Comparison of ENCODE assay signal across 10 mouse cellular contexts in genomic region chr1:165610321-165610999, GRCm38 (mm10). TPM values are rescaled to one million over a fixed set of nuclear protein-coding genes. Genes with fewer than 3 reads are reported as not detected.
DNase-seq lines count a peak whose midpoint lies in the region; ATAC-seq and TF ChIP-seq lines count a peak whose summit lies in the region.
"Had no signal": no experiment of that assay in that cellular context is flagged by ENCODE, and none has a peak within 500 bp of the region (broad histone marks: within the 10 kb centered on the region; RNA-seq: fewer than 3 reads in every experiment).

No protein-coding gene starts in this region.

- 29% methylated on average over 9 of the region's 9 CpGs for WGBS in embryonic facial prominence, embryonic 13.5 days
- WGBS in hindbrain, embryonic 10.5 days, result 35% methylated on average over 9 of the region's 9 CpGs
- WGBS in neural tube, embryonic 12.5 days, result 46% methylated on average over 9 of the region's 9 CpGs

- no peak overlapping the region for H3K9ac ChIP-seq in embryonic facial prominence, embryonic 13.5 days
- no peak overlapping the region for H3K9ac ChIP-seq in neural tube, embryonic 12.5 days

- ATAC-seq in embryonic facial prominence, embryonic 13.5 days (ENCODE audit: insufficient number of reproducible peaks, insufficient read depth, low FRiP score, low TSS enrichment, low read depth), result no peak
- ATAC-seq in neural tube, embryonic 12.5 days (ENCODE audit: low FRiP score, low read depth), result no peak
- ATAC-seq: Patski had no signal

- H3K4me1 ChIP-seq in embryonic facial prominence, embryonic 13.5 days, result peaks cover 19% of the 10 kb centered on the region
- H3K4me1 ChIP-seq in hindbrain, embryonic 10.5 days (replicated peaks), result peaks cover 30% of the 10 kb centered on the region
- H3K4me1 ChIP-seq in neural tube, embryonic 12.5 days, result peaks cover 7% of the 10 kb centered on the region; the same call in 1 of the 2 replicates

- H3K27me3 ChIP-seq in embryonic facial prominence, embryonic 13.5 days, result no peaks in the 10 kb centered on the region
- no peaks in the 10 kb centered on the region for H3K27me3 ChIP-seq in hindbrain, embryonic 10.5 days (ENCODE audit: insufficient read depth, poor library complexity, severe bottlenecking)
- H3K27me3 ChIP-seq in neural tube, embryonic 12.5 days (replicated peaks), result no peaks in the 10 kb centered on the region
- H3K27me3 ChIP-seq: Patski had no signal

- DNase-seq in left cerebral cortex, adult 2 months (ENCODE audit: extremely low spot score in 1 of 2, low spot score in 2 of 2), result no peak
- no peak for DNase-seq in left cerebral cortex, postnatal 4 days
- no peak for DNase-seq in hindbrain, embryonic 10.5 days (ENCODE audit: low spot score)
- no peak for DNase-seq in cerebellum, adult 11-12 months
- DNase-seq in adipocyte (ENCODE audit: low spot score), result no peak
- no peak for DNase-seq in B cell, adult 2 months
- DNase-seq: cerebellum, adult 8-10 months had no signal

- no peak for TF ChIP-seq CTCF in left cerebral cortex, adult 2 months (IDR thresholded peaks at IDR 0.05)

- peaks cover 6% of the 10 kb centered on the region for H3K9me3 ChIP-seq in embryonic facial prominence, embryonic 13.5 days
- H3K9me3 ChIP-seq in hindbrain, embryonic 10.5 days, result peaks cover 5% of the 10 kb centered on the region; the same call in 1 of the 2 replicates
- H3K9me3 ChIP-seq in neural tube, embryonic 12.5 days, result 0 out of 2 replicates have a peak, but pooled peaks cover 4% of the 10 kb centered on the region

- no peak overlapping the region for H3K4me2 ChIP-seq in embryonic facial prominence, embryonic 13.5 days
- peak overlapping the region; percentile 9; the same call in 1 of the 2 replicates for H3K4me2 ChIP-seq in neural tube, embryonic 12.5 days (replicated peaks)

- H3K27ac ChIP-seq in left cerebral cortex, adult 2 months, result peak overlapping the region; percentile 61
- H3K27ac ChIP-seq in embryonic facial prominence, embryonic 13.5 days, result peak overlapping the region; percentile 41
- peak overlapping the region; percentile 79 for H3K27ac ChIP-seq in hindbrain, embryonic 10.5 days
- H3K27ac ChIP-seq in neural tube, embryonic 12.5 days, result no peak overlapping the region

- intact Hi-C loops in left cerebral cortex, adult 2 months (cut with DNase I), result no loop called here
- intact Hi-C loops in left cerebral cortex, postnatal 4 days (cut with DNase I), result no loop called here

- no peak overlapping the region for H3K4me3 ChIP-seq in left cerebral cortex, adult 2 months
- H3K4me3 ChIP-seq in embryonic facial prominence, embryonic 13.5 days, result no peak overlapping the region
- H3K4me3 ChIP-seq in hindbrain, embryonic 10.5 days, result no peak overlapping the region
- no peak overlapping the region for H3K4me3 ChIP-seq in neural tube, embryonic 12.5 days

- peaks cover 40% of the 10 kb centered on the region for H3K36me3 ChIP-seq in embryonic facial prominence, embryonic 13.5 days
- H3K36me3 ChIP-seq in hindbrain, embryonic 10.5 days, result peaks cover 51% of the 10 kb centered on the region
- peaks cover 35% of the 10 kb centered on the region for H3K36me3 ChIP-seq in neural tube, embryonic 12.5 days

RNA-seq across cellular contexts. Expression of gene Mpzl1, which starts 23.9 kb away (rescaled TPM):
- total RNA-seq in left cerebral cortex, adult 2 months (2021), result 10 to 100 TPM; 24.0 to 24.8 TPM
- total RNA-seq in left cerebral cortex, postnatal 4 days (2021), result 10 to 100 TPM; 73.1 to 74.3 TPM
- polyA plus RNA-seq in embryonic facial prominence, embryonic 13.5 days (2015; fragmentation: Nextera tagmentation; extraction: Ambion mirVana), result 146 and 163 TPM in 2 replicates
- 119 and 136 TPM in 2 replicates for polyA plus RNA-seq in hindbrain, embryonic 10.5 days (2016; fragmentation: Nextera tagmentation; extraction: Ambion mirVana)
- 140 and 147 TPM in 2 replicates for polyA plus RNA-seq in neural tube, embryonic 12.5 days (2016; fragmentation: Nextera tagmentation; extraction: Ambion mirVana)
